Mouse (Mus musculus): ENCODE data around the gene Gm4869.

The Gm4869 gene

GRCm38 (mm10) chr5:140514799-140515486 is 69.5 kb downstream of the Gm4869 start:
- in situ Hi-C loops (cut with MboI; ENCODE audit: unreplicated experiment in 2 of 2), result loop anchor here in 1 of 2 experiments (25.0 kb wide), 2 partner anchors 303 to 1353 kb away; partner anchors contain the start of genes Dnaaf5 and Prkar1b

DNA sequence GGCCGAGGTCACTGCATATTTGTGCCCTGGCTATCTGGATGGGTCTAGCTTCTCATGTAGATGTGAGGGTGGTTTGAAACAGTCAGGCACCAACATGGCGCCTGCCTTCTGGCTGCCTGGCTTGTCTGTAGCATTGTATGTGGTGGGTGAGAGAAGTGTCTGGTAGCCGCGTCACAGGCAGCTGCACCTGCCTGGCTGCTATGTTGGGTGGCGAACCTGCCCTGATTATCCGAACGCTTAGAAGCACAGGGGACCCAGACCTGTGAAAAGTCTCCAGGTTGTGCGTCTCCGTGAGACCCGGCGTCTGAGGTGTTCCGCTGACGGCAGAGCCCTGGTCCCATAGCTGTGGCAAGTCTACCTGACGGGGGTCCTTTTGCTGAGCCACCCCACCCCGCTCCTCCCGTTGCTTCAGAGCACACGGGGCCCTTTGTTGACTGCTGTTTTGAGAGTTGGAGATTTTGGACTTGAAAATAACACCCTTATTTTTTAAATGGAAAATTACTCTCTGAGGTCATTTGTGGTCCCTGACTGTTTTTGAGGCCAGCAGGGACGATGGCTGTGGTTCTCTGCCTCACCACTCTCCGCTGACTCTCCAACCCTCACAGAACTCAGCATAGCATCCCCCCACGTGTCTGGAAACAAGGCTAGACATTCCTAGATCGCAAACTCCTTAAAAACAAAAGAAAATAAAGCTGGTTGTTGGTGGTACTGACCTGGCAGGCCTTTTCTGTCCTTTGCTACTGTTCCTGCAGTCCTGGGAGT is 71.9 kb downstream of the Gm4869 start:
- in situ Hi-C loops (cut with MboI; ENCODE audit: unreplicated experiment in 2 of 2), result loop anchor here in 1 of 2 experiments (25.0 kb wide), 2 partner anchors 305 to 1355 kb away; partner anchors contain the start of genes Dnaaf5 and Prkar1b

DNA sequence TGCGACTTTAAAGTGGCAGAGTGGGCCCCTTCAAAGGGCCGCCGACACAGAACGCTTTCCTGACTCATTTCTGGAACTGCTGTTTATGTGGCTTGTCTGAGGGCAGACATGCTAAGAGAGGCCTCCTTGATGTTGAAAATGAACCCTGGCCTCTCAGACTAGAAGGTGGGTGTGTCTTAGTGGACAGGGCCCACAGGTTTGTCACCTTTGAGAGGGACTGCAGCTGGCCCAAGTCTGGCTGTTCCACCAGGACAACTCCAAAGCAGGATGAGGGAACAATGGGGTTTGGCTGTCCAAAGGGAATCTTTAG is 72.4 kb downstream of the Gm4869 start:
- in situ Hi-C loops (cut with MboI; ENCODE audit: unreplicated experiment in 2 of 2), result loop anchor here in 1 of 2 experiments (25.0 kb wide), 2 partner anchors 306 to 1356 kb away; partner anchors contain the start of genes Dnaaf5 and Prkar1b

GRCm38 (mm10) chr5:140521196-140521595 is 75.8 kb downstream of the Gm4869 start:
- in situ Hi-C loops (cut with MboI; ENCODE audit: unreplicated experiment in 2 of 2), result loop anchor here in 1 of 2 experiments (25.0 kb wide), 2 partner anchors 309 to 1359 kb away; partner anchors contain the start of genes Dnaaf5 and Prkar1b

DNA sequence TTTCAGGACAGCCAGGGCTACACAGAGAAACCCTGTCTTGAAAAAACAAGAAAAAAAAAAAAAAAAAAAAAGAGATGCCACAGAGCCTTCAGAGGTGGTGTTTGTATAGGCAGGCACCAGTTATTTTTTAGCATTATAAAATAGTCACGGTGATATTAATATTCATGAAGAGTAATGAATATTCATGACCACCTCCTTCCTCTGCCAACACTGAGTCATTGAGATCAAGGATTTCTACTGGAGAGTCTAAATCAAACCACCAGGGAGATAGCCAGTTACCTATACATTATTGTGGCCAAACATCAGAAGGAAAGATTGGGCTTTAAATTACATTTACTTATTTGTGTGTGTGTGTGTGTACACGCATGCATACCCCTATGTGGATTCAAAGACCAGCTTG is 81.3 kb downstream of the Gm4869 start:
- in situ Hi-C loops (cut with MboI; ENCODE audit: unreplicated experiment in 2 of 2), result loop anchor here in 1 of 2 experiments (5.0 kb wide), 1 partner anchor 99 kb away; no protein-coding TSS in a partner anchor

DNA sequence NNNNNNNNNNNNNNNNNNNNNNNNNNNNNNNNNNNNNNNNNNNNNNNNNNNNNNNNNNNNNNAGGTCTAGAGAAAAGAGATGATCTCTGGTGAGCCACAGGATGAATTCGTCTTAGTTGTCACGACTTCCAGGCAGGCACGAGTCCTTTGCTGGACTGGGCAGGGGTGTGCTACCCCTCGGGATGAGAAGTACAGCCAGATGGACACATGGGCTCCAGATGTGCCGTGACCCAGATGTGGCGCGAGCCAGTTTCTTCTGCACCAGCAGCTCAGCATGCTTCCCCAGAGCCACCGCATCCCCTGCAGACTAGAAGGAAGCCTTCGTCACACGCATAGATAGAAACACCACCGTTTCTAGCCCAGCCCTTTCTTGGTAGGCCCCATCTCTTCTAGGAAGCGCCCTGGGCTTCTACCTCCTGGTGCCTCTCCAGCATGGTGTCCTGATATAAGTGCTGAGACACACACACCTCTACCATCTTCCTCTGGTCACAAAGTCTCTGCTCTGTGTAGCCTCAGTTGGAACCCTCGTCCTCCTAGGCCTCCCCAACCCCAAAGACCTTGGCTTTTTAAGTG is 92.8 kb downstream of the Gm4869 start:
- in situ Hi-C loops (cut with MboI; ENCODE audit: unreplicated experiment in 2 of 2), result loop anchor here (5.0 to 10.0 kb wide), 8 partner anchors 61 to 1784 kb away; partner anchors contain the start of gene Mrm2 (in 1 of the 2)

DNA sequence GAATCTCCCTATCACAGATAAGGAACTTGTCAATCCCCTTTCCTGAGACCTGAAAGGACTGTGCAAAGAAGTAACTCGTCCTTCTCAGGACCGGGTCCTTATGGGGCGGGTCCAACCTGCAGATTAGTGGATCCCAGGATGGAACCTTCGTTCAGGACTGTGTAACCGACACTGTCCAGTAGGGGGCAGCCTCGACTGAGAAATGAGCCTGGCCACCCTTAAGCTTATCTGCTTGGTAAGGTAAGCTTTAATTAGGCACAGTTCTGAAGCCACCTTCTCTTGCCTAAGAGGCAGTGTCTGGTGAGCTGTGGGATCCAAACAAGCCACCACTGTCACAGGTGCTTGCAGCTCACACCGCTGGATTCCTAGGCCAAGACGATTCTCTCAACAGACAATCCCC is 94.7 kb downstream of the Gm4869 start:
- in situ Hi-C loops (cut with MboI; ENCODE audit: unreplicated experiment in 2 of 2), result loop anchor here (5.0 to 10.0 kb wide), 7 partner anchors 77 to 1775 kb away; no protein-coding TSS in a partner anchor

GRCm38 (mm10) chr5:140542811-140543575 is 97.5 kb downstream of the Gm4869 start:
- in situ Hi-C loops (cut with MboI; ENCODE audit: unreplicated experiment in 2 of 2), result loop anchor here (5.0 to 10.0 kb wide), 7 partner anchors 74 to 1772 kb away; no protein-coding TSS in a partner anchor

Data from v-Abl transformed pro-B cells (cell line).